Mouse (Mus musculus) cerebellum, adult 2 months (tissue): ENCODE measurements at regions not wholly inside any gene's neighbourhood (a gene's known extent, or its start where the extent isn't known, plus 50 kb on each side); places are given as distances from the start of the nearest gene placed in this dataset.

Experiments used
- CTCF ChIP-seq: fragments of 200-500 bp; IDR thresholded peaks from 2 replicates; pipeline ENCODE4 v1.5.1; 2011; ENCODE audit warnings: low read depth, mild to moderate bottlenecking, control low read depth, low read length, moderate library complexity, borderline replicate concordance; ENCODE audit not compliant: insufficient read depth
- POLR2A ChIP-seq: fragments of 200-500 bp; IDR thresholded peaks from 2 replicates; pipeline ENCODE4 v1.6.1; 2011; ENCODE audit warnings: low read length, control low read depth, borderline replicate concordance; ENCODE audit not compliant: insufficient read depth

DNA sequence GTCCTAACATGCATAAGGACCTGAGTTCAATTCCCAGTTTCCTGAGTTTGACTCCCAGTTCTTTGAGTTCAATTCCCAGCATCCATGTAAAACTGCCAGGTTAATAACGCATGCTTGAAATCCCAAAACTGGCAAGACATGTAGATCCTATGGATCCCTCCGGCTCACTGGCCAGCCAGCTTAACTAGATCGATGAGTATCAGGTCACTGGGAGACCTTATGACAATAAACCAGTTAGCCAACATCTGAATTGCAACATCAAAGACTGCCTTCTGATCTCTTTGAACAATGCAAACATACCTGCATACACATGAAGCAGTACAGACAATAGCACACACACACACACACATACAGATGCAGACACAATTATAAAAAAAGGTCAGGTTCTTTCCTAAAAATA, 762.0 kb upstream of the Cited2 start:
- no peak for TF ChIP-seq POLR2A
- TF ChIP-seq CTCF, result no peak
